Mouse (Mus musculus) heart, adult 2 months (tissue): ENCODE measurements around the gene Sohlh1.

Experiments used
- CTCF ChIP-seq: fragments of 200-600 bp; IDR thresholded peaks from 2 replicates; pipeline ENCODE4 v1.8.1; 2022; ENCODE audit warnings: antibody characterized with exemption, mild to moderate bottlenecking, moderate library complexity
- EP300 ChIP-seq: fragments of 200-500 bp; IDR thresholded peaks from 2 replicates; pipeline ENCODE4 v1.6.1; 2011; ENCODE audit warnings: low read depth, low read length, control low read depth; ENCODE audit not compliant: insufficient read depth
- POLR2A ChIP-seq: fragments of 200-500 bp; IDR thresholded peaks from 2 replicates; pipeline ENCODE4 v1.6.1; 2011; ENCODE audit warnings: mild to moderate bottlenecking, low read depth, low read length, control low read depth; ENCODE audit not compliant: insufficient read depth

DNA sequence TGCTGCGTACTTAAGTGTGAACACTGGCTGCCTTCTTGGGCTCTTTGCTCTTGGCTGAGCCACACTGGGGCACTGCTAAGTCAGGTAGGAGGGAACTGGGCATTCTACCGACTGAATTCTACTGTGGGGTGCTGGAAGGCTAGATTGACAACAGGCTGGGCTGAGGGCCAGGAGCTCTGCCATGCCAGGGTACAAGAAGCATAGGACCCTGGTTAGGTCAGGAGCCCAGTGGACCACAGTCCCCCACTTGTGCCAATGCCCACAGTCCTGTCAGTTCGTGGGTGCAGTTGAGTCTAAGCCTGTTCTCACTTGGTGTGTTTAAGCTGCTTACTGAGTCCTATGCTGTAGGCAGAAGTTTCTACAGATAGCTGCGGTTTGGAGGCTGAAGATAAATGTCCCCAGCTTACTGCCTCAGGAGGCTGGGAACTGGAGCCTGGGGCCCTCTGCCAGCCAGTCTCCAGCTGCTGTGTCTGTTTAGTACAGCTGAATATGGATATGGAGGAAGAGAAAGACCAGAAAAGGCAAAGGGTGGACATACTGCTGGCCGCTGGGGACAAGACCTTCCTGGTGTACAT lies 15.7 kb upstream of the Sohlh1 start:
- TF ChIP-seq POLR2A (no peak), CTCF (no peak), EP300 (no peak)
